Mouse (Mus musculus) cerebellum, adult 2 months (tissue): ENCODE measurements at regions not wholly inside any gene's neighbourhood (a gene's known extent, or its start where the extent isn't known, plus 50 kb on each side); places are given as distances from the start of the nearest gene placed in this dataset.

ENCODE experiments used
- DNase-seq, 2 experiments: peaks; one replicate each; pipeline ENCODE4 v3.0.0; 2021
- H3K27ac ChIP-seq: fragments of 200-500 bp; 2 replicates; pipeline ENCODE4 v1.5.1; 2012; ENCODE audit warnings: low read length, control low read depth, inconsistent platforms; ENCODE audit not compliant: insufficient read depth
- H3K27me3 ChIP-seq: fragments of 200-500 bp; 2 replicates; pipeline ENCODE4 v1.6.1; 2012; ENCODE audit warnings: inconsistent platforms, mild to moderate bottlenecking, low read length, moderate library complexity; ENCODE audit not compliant: control insufficient read depth, insufficient read depth
- H3K4me1 ChIP-seq: fragments of 200-500 bp; 2 replicates; pipeline ENCODE4 v1.6.1; 2011; ENCODE audit warnings: low read length; ENCODE audit not compliant: control insufficient read depth, insufficient read depth
- H3K4me3 ChIP-seq: fragments of 200-500 bp; replicated peaks from 2 replicates; pipeline ENCODE3; 2011; ENCODE audit warnings: mild to moderate bottlenecking, low read depth, low read length, control low read depth; ENCODE audit not compliant: insufficient read depth
- CTCF ChIP-seq: fragments of 200-500 bp; IDR thresholded peaks from 2 replicates; pipeline ENCODE4 v1.5.1; 2011; ENCODE audit warnings: low read depth, mild to moderate bottlenecking, control low read depth, low read length, moderate library complexity, borderline replicate concordance; ENCODE audit not compliant: insufficient read depth
- POLR2A ChIP-seq: fragments of 200-500 bp; IDR thresholded peaks from 2 replicates; pipeline ENCODE4 v1.6.1; 2011; ENCODE audit warnings: low read length, control low read depth, borderline replicate concordance; ENCODE audit not compliant: insufficient read depth
- WGBS: fragments of 180-500 bp; shearing (Covaris S2); methylation state at CpG from one replicate; pipeline ENCODE4 v1.1.7; 2018; 5-methylcytosine and 5-hydroxymethylcytosine counted together

- DNase-seq = no peak
- H3K4me1 ChIP-seq = no peaks in the 10 kb centered on the region; the same call in 1 of the 2 replicates
- H3K27me3 ChIP-seq = no peaks in the 10 kb centered on the region
- H3K27ac ChIP-seq = no peak overlapping the region
- H3K4me3 ChIP-seq = no peak overlapping the region
- TF ChIP-seq POLR2A (no peak), CTCF (no peak)
- 81% methylated on average over 1 of the region's 1 CpGs for WGBS
These were observed 108.6 kb upstream of the Mgme1 start for GRCm38 (mm10) chr2:144161852-144162251.

GRCm38 (mm10) chr2:144164102-144164501 is 106.4 kb upstream of the Mgme1 start:
- H3K4me3 ChIP-seq = no peak overlapping the region
- no peak for TF ChIP-seq CTCF
- TF ChIP-seq POLR2A = no peak
- DNase-seq = peak in 1 of 2 experiments; percentile 22
- no peaks in the 10 kb centered on the region for H3K27me3 ChIP-seq
- H3K27ac ChIP-seq = 0 out of 2 replicates have a peak overlapping the region, but pooled peaks have one; percentile 17
- H3K4me1 ChIP-seq = no peaks in the 10 kb centered on the region; the same call in 1 of the 2 replicates
- 35% methylated on average over 8 of the region's 8 CpGs for WGBS

GRCm38 (mm10) chr2:144164986-144165821 is 105.3 kb upstream of the Mgme1 start:
- H3K27ac ChIP-seq = peak overlapping the region; percentile 76
- WGBS = under 1% methylated on average over 37 of the region's 37 CpGs
- no peaks in the 10 kb centered on the region for H3K4me1 ChIP-seq

GRCm38 (mm10) chr2:144166102-144166750 is 104.2 kb upstream of the Mgme1 start:
- no peak for DNase-seq
- 41% methylated on average over 12 of the region's 12 CpGs for whole genome bisulfite sequencing

More at GRCm38 (mm10) chr2:144164986-144165821, 105.3 kb upstream of the Mgme1 start:
- H3K4me3 ChIP-seq = peak overlapping the region; percentile 68
- no peaks in the 10 kb centered on the region for H3K27me3 ChIP-seq
- TF ChIP-seq CTCF (no peak), POLR2A (peak; percentile 56; the same call in 1 of the 2 replicates)
- peak; percentile 85 to 87 for DNase-seq

GRCm38 (mm10) chr2:144169576-144170178 is 100.8 kb upstream of the Mgme1 start:
- TF ChIP-seq CTCF = no peak
- TF ChIP-seq POLR2A = no peak
- Histone ChIP-seq H3K4me3 (no peak overlapping the region), H3K27me3 (no peaks in the 10 kb centered on the region), H3K4me1 (peaks cover 2% of the 10 kb centered on the region; the same call in 1 of the 2 replicates), H3K27ac (no peak overlapping the region)
- 62% methylated on average over 4 of the region's 4 CpGs for WGBS
- DNase-seq = no peak

More at GRCm38 (mm10) chr2:144166102-144166750, 104.2 kb upstream of the Mgme1 start:
- no peak for TF ChIP-seq CTCF
- no peak for TF ChIP-seq POLR2A
- peak overlapping the region; percentile 76 for H3K27ac ChIP-seq
- H3K4me1 ChIP-seq = no peaks in the 10 kb centered on the region
- H3K4me3 ChIP-seq = peak overlapping the region; percentile 68
- H3K27me3 ChIP-seq = no peaks in the 10 kb centered on the region

GRCm38 (mm10) chr2:144172100-144172770 is 98.2 kb upstream of the Mgme1 start:
- H3K27me3 ChIP-seq = no peaks in the 10 kb centered on the region
- peaks cover 2% of the 10 kb centered on the region; the same call in 1 of the 2 replicates for H3K4me1 ChIP-seq
- TF ChIP-seq CTCF (no peak), POLR2A (peak; percentile 95; the same call in 1 of the 2 replicates)
- peak overlapping the region; percentile 94 for H3K27ac ChIP-seq
- H3K4me3 ChIP-seq = peak overlapping the region; percentile 100
- 6% methylated on average over 9 of the region's 9 CpGs for WGBS
- DNase-seq = peak; percentile 83 to 89

GRCm38 (mm10) chr2:144173358-144174106 is 96.9 kb upstream of the Mgme1 start:
- no peak for DNase-seq
- TF ChIP-seq POLR2A (no peak), CTCF (no peak)
- H3K27me3 ChIP-seq = no peaks in the 10 kb centered on the region
- H3K27ac ChIP-seq = no peak overlapping the region
- H3K4me3 ChIP-seq = no peak overlapping the region
- whole genome bisulfite sequencing = 92% methylated on average over 8 of the region's 8 CpGs
- H3K4me1 ChIP-seq = peaks cover 2% of the 10 kb centered on the region; the same call in 1 of the 2 replicates
